Mouse (Mus musculus) thymus, adult 2 months (tissue): ENCODE data around the gene Flnc. TPM values are rescaled to one million over a fixed set of nuclear protein-coding genes. Genes with fewer than 3 reads are reported as not detected.

Source experiments
- DNase-seq: peaks from one replicate; pipeline ENCODE4 v3.0.0; 2021
- H3K27ac ChIP-seq: fragments of 200-500 bp; 2 replicates; pipeline ENCODE4 v1.5.1; 2012; ENCODE audit warnings: low read length, control low read depth; ENCODE audit not compliant: control insufficient read depth, insufficient read depth
- H3K27me3 ChIP-seq: fragments of 200-500 bp; 2 replicates; pipeline ENCODE4 v1.6.1; 2012; ENCODE audit warnings: mild to moderate bottlenecking, low read length, moderate library complexity, mixed read lengths; ENCODE audit not compliant: control insufficient read depth, insufficient read depth
- H3K36me3 ChIP-seq: fragments of 200-500 bp; 2 replicates; pipeline ENCODE4 v1.6.1; 2012; ENCODE audit warnings: mild to moderate bottlenecking, low read length, moderate library complexity; ENCODE audit not compliant: control insufficient read depth, insufficient read depth
- H3K4me1 ChIP-seq: fragments of 200-500 bp; replicated peaks from 2 replicates; pipeline ENCODE4 v1.6.1; 2012; ENCODE audit warnings: low read length; ENCODE audit not compliant: control insufficient read depth, insufficient read depth
- H3K4me3 ChIP-seq: fragments of 200-500 bp; 2 replicates; pipeline ENCODE4 v1.5.1; 2012; ENCODE audit warnings: mild to moderate bottlenecking, low read length, control low read depth, moderate library complexity; ENCODE audit not compliant: control insufficient read depth, insufficient read depth
- CTCF ChIP-seq: fragments of 200-500 bp; IDR thresholded peaks from 2 replicates; pipeline ENCODE4 v1.5.1; 2012; ENCODE audit warnings: mild to moderate bottlenecking, control low read depth, low read length, moderate library complexity, borderline replicate concordance; ENCODE audit not compliant: control insufficient read depth, poor library complexity, insufficient read depth; ENCODE audit errors: extremely low read depth
- POLR2A ChIP-seq: fragments of 200-500 bp; IDR thresholded peaks from 2 replicates; pipeline ENCODE4 v1.6.1; 2012; ENCODE audit warnings: mild to moderate bottlenecking, low read length, control low read depth, moderate library complexity; ENCODE audit not compliant: control insufficient read depth, poor library complexity, insufficient read depth; ENCODE audit errors: extremely low read depth
- WGBS: fragments of 180-500 bp; shearing (Covaris S2); methylation state at CpG from one replicate; pipeline ENCODE4 v1.1.7; 2018; 5-methylcytosine and 5-hydroxymethylcytosine counted together
- polyA plus RNA-seq: library from polyadenylated mRNA; depleted of rRNA; stranded (reverse); fragments of >200 nt; gene quantifications from 2 replicates; pipeline ENCODE4 v1.2.3, GENCODE M21; 2012

Flnc gene
- polyA plus RNA-seq, 1 experiment: 2.5 TPM

GRCm38 (mm10) chr6:29430681-29431420, 2.2 kb upstream of the Flnc start:
- no peaks in the 10 kb centered on the region; the same call in 1 of the 2 replicates for H3K27me3 ChIP-seq
- DNase-seq: no peak
- no peaks in the 10 kb centered on the region for H3K4me1 ChIP-seq
- WGBS: 83% methylated on average over 15 of the region's 15 CpGs
- no peak overlapping the region for H3K27ac ChIP-seq
- TF ChIP-seq CTCF (no peak), POLR2A (no peak)
- H3K4me3 ChIP-seq: no peak overlapping the region
- H3K36me3 ChIP-seq: no peaks in the 10 kb centered on the region

- no peak for DNase-seq
- Histone ChIP-seq H3K27me3 (no peaks in the 10 kb centered on the region; the same call in 1 of the 2 replicates), H3K4me3 (no peak overlapping the region), H3K36me3 (no peaks in the 10 kb centered on the region), H3K27ac (no peak overlapping the region), H3K4me1 (no peaks in the 10 kb centered on the region)
- 86% methylated on average over 5 of the region's 5 CpGs for WGBS
- TF ChIP-seq CTCF (no peak), POLR2A (no peak)
Measured at GRCm38 (mm10) chr6:29431473-29431872, 1.6 kb upstream of the Flnc start.

- no peak for TF ChIP-seq POLR2A
- no peak for TF ChIP-seq CTCF
- no peaks in the 10 kb centered on the region; the same call in 1 of the 2 replicates for H3K27me3 ChIP-seq
- H3K36me3 ChIP-seq: no peaks in the 10 kb centered on the region
- no peak overlapping the region for H3K27ac ChIP-seq
- no peak overlapping the region for H3K4me3 ChIP-seq
- WGBS: 69% methylated on average over 3 of the region's 3 CpGs
- no peak for DNase-seq
- H3K4me1 ChIP-seq: no peaks in the 10 kb centered on the region
Measured at GRCm38 (mm10) chr6:29432156-29432555, 900 bp upstream of the Flnc start.

GRCm38 (mm10) chr6:29432676-29433037, 399 bp upstream of the Flnc start:
- no peak overlapping the region for H3K27ac ChIP-seq
- no peak for DNase-seq
- no peaks in the 10 kb centered on the region; the same call in 1 of the 2 replicates for H3K27me3 ChIP-seq
- no peak overlapping the region for H3K4me3 ChIP-seq
- H3K36me3 ChIP-seq: no peaks in the 10 kb centered on the region
- TF ChIP-seq POLR2A (no peak), CTCF (no peak)
- no peaks in the 10 kb centered on the region for H3K4me1 ChIP-seq

GRCm38 (mm10) chr6:29433804-29434795, 1.0 kb downstream of the Flnc start:
- Histone ChIP-seq H3K27ac (no peak overlapping the region), H3K4me3 (no peak overlapping the region)
- DNase-seq: no peak

GRCm38 (mm10) chr6:29434911-29435691, 2.0 kb downstream of the Flnc start:
- H3K36me3 ChIP-seq: no peaks in the 10 kb centered on the region
- H3K27me3 ChIP-seq: no peaks in the 10 kb centered on the region; the same call in 1 of the 2 replicates
- no peaks in the 10 kb centered on the region for H3K4me1 ChIP-seq
- no peak overlapping the region for H3K27ac ChIP-seq
- no peak for TF ChIP-seq POLR2A
- no peak for TF ChIP-seq CTCF
- H3K4me3 ChIP-seq: no peak overlapping the region
- DNase-seq: no peak
- 18% methylated on average over 13 of the region's 13 CpGs for WGBS

More at GRCm38 (mm10) chr6:29433804-29434795, 1.0 kb downstream of the Flnc start:
- WGBS: 15% methylated on average over 27 of the region's 27 CpGs
- no peak for TF ChIP-seq POLR2A
- no peak for TF ChIP-seq CTCF
- no peaks in the 10 kb centered on the region for H3K36me3 ChIP-seq
- H3K4me1 ChIP-seq: no peaks in the 10 kb centered on the region
- no peaks in the 10 kb centered on the region; the same call in 1 of the 2 replicates for H3K27me3 ChIP-seq
